Mouse (Mus musculus) kidney, embryonic 16.5 days (tissue): ENCODE data around the gene Krt76. TPM values are rescaled to one million over a fixed set of nuclear protein-coding genes. Genes with fewer than 3 reads are reported as not detected.

Source experiments
- ATAC-seq: fragments of 200-750 bp; cut with Nextera tagmentation; 2 replicates; pipeline ENCODE4 v1.8.0; 2017; ENCODE audit warnings: moderate TSS enrichment; ENCODE audit not compliant: low FRiP score, low TSS enrichment
- H3K27ac ChIP-seq: fragments of 300-500 bp; sonication (generic); 2 replicates; pipeline ENCODE4 v1.5.1; 2014; ENCODE audit warnings: low read length
- H3K27me3 ChIP-seq: fragments of 300-500 bp; sonication (generic); 2 replicates; pipeline ENCODE4 v1.6.1; 2014; ENCODE audit warnings: low read length, control low read depth, mixed read lengths; ENCODE audit not compliant: insufficient read depth
- H3K36me3 ChIP-seq: fragments of 300-500 bp; sonication (generic); 2 replicates; pipeline ENCODE4 v1.6.1; 2014; ENCODE audit warnings: low read length, control low read depth, mixed read lengths; ENCODE audit not compliant: insufficient read depth
- H3K4me1 ChIP-seq: fragments of 300-500 bp; sonication (generic); 2 replicates; pipeline ENCODE4 v1.6.1; 2014; ENCODE audit warnings: low read length, control low read depth, mixed read lengths; ENCODE audit not compliant: insufficient read depth
- H3K4me2 ChIP-seq: fragments of 300-500 bp; sonication (generic); replicated peaks from 2 replicates; pipeline ENCODE4 v1.6.1; 2014; ENCODE audit warnings: low read depth, low read length
- H3K4me3 ChIP-seq: fragments of 300-500 bp; sonication (generic); 2 replicates; pipeline ENCODE4 v1.5.1; 2014; ENCODE audit warnings: mild to moderate bottlenecking, low read length
- H3K9ac ChIP-seq: fragments of 300-500 bp; sonication (generic); replicated peaks from 2 replicates; pipeline ENCODE4 v1.6.1; 2014; ENCODE audit warnings: low read length
- H3K9me3 ChIP-seq: fragments of 300-500 bp; sonication (generic); 2 replicates; pipeline ENCODE4 v1.6.1; 2016; ENCODE audit warnings: low read length, control low read depth
- WGBS: fragments of 180-500 bp; shearing (Covaris S2); extraction: QIAGEN DNeasy Blood & Tissue Kit; methylation state at CpG from one replicate; pipeline ENCODE4 v1.1.7; 2014; 5-methylcytosine and 5-hydroxymethylcytosine counted together
- microRNA-seq: library from miRNA; unstranded; fragments of <30 nt; microRNA quantifications from one replicate; pipeline ENCODE4, GENCODE M21; 2016
- polyA plus RNA-seq: library from polyadenylated mRNA; unstranded; fragments of >200 nt; fragmentation: Nextera tagmentation; extraction: Ambion mirVana; gene quantifications from 2 replicates; pipeline ENCODE4 v1.2.1, GENCODE M21; 2015

Krt76 gene
- polyA plus RNA-seq, 1 experiment from 2014 or later: not detected

GRCm38 (mm10) chr15:101850694-101851093 is 42.0 kb downstream of the Krt76 start, which contains the start of gene Krt1:
TSS of gene Krt1 (minus strand) at chr15:101850794.
- WGBS: 72% methylated on average over 6 of the region's 6 CpGs
- Histone ChIP-seq H3K36me3 (no peaks in the 10 kb centered on the region), H3K27ac (no peak within 1 kb of the TSS), H3K9ac (no peak within 1 kb of the TSS), H3K4me1 (no peaks in the 10 kb centered on the region; the same call in 1 of the 2 replicates), H3K9me3 (no peaks in the 10 kb centered on the region), H3K4me3 (no peak within 1 kb of the TSS), H3K4me2 (no peak within 1 kb of the TSS), H3K27me3 (peaks cover 20% of the 10 kb centered on the region; the same call in 1 of the 2 replicates)
- ATAC-seq: no peak

GRCm38 (mm10) chr15:101845971-101846403 is 46.7 kb downstream of the Krt76 start:
- H3K9ac ChIP-seq: peak overlapping the region; percentile 63
- H3K4me3 ChIP-seq: peak overlapping the region; percentile 58
- peaks cover 11% of the 10 kb centered on the region; the same call in 1 of the 2 replicates for H3K27me3 ChIP-seq
- H3K4me1 ChIP-seq: no peaks in the 10 kb centered on the region; the same call in 1 of the 2 replicates
- H3K27ac ChIP-seq: no peak overlapping the region
- H3K9me3 ChIP-seq: no peaks in the 10 kb centered on the region
- H3K4me2 ChIP-seq: peak overlapping the region; percentile 86
- no peaks in the 10 kb centered on the region for H3K36me3 ChIP-seq
- under 1% methylated on average over 34 of the region's 37 CpGs for WGBS
- peak; percentile 80 for ATAC-seq

GRCm38 (mm10) chr15:101843192-101843591 is 49.5 kb downstream of the Krt76 start:
- 59% methylated on average over 9 of the region's 9 CpGs for WGBS
- no peak overlapping the region for H3K4me2 ChIP-seq
- peaks cover 12% of the 10 kb centered on the region; the same call in 1 of the 2 replicates for H3K27me3 ChIP-seq
- ATAC-seq: no peak
- no peaks in the 10 kb centered on the region; the same call in 1 of the 2 replicates for H3K4me1 ChIP-seq
- H3K4me3 ChIP-seq: no peak overlapping the region
- no peaks in the 10 kb centered on the region for H3K9me3 ChIP-seq
- H3K27ac ChIP-seq: no peak overlapping the region
- no peak overlapping the region for H3K9ac ChIP-seq
- H3K36me3 ChIP-seq: no peaks in the 10 kb centered on the region

GRCm38 (mm10) chr15:101834784-101835328 is 57.9 kb downstream of the Krt76 start:
- Histone ChIP-seq H3K9ac (no peak overlapping the region), H3K36me3 (no peaks in the 10 kb centered on the region), H3K4me2 (no peak overlapping the region), H3K4me1 (no peaks in the 10 kb centered on the region), H3K4me3 (no peak overlapping the region), H3K9me3 (no peaks in the 10 kb centered on the region), H3K27me3 (0 out of 2 replicates have a peak, but pooled peaks cover 3% of the 10 kb centered on the region), H3K27ac (no peak overlapping the region)
- 68% methylated on average over 5 of the region's 5 CpGs for WGBS
- ATAC-seq: no peak

Small RNAs within 50 kb of the gene (microRNA-seq; reads per million reads assigned to microRNA genes)
- gene Gm44356: not detected

Other genes with a start within 250 kb of the Krt76 start
- gene Gm5478, start 245.5 kb downstream of the Krt76 start, polyA plus RNA-seq: not detected in 2 replicates
- not detected in 2 replicates for gene Krt6b, start 212.6 kb downstream of the Krt76 start, polyA plus RNA-seq
- 0.10 and 0.49 TPM in 2 replicates for gene Krt6a, start 198.6 kb downstream of the Krt76 start, polyA plus RNA-seq
- gene Krt5, start 180.0 kb downstream of the Krt76 start, polyA plus RNA-seq: 0.26 and 0.67 TPM in 2 replicates
- not detected in 2 replicates for gene Krt71, start 149.8 kb downstream of the Krt76 start, polyA plus RNA-seq
- gene Krt72, start 106.5 kb downstream of the Krt76 start, polyA plus RNA-seq: not detected in 2 replicates
- not detected in 2 replicates for gene Krt73, start 90.6 kb downstream of the Krt76 start, polyA plus RNA-seq
- not detected in 2 replicates for gene Krt2, start 74.8 kb downstream of the Krt76 start, polyA plus RNA-seq
- 0.57 and 0.77 TPM in 2 replicates for gene Krt1, start 42.1 kb downstream of the Krt76 start, polyA plus RNA-seq
- 0.06 TPM in 1 of 2 replicates, not detected in the other for gene Krt77, start 23.2 kb downstream of the Krt76 start, polyA plus RNA-seq
- gene Krt4, start 31.8 kb upstream of the Krt76 start, polyA plus RNA-seq: 0.42 and 0.82 TPM in 2 replicates
- 0.41 and 0.42 TPM in 2 replicates for gene Krt79, start 47.4 kb upstream of the Krt76 start, polyA plus RNA-seq
- gene Krt78, start 61.4 kb upstream of the Krt76 start, polyA plus RNA-seq: 0.06 and 0.16 TPM in 2 replicates
- 267 and 282 TPM in 2 replicates for gene Krt8, start 111.6 kb upstream of the Krt76 start, polyA plus RNA-seq
- gene Krt18, start 135.3 kb upstream of the Krt76 start, polyA plus RNA-seq: 216 and 223 TPM in 2 replicates
- 137 and 140 TPM in 2 replicates for gene Eif4b, start 180.9 kb upstream of the Krt76 start, polyA plus RNA-seq
- 51.2 and 56.3 TPM in 2 replicates for gene Tns2, start 207.5 kb upstream of the Krt76 start, polyA plus RNA-seq
- 19.0 and 22.4 TPM in 2 replicates for gene Spryd3, start 243.3 kb upstream of the Krt76 start, polyA plus RNA-seq